Mouse (Mus musculus): ENCODE results near the gene Olfr1030. TPM values are rescaled to one million over a fixed set of nuclear protein-coding genes. Genes with fewer than 3 reads are reported as not detected.

Olfr1030 gene
- not detected for polyA plus RNA-seq (2014; fragmentation: Illumina TruSeq; extraction: RNeasy Lipid Tissue Mini Kit (QIAGEN cat#74804); ENCODE audit: low read depth, low replicate concordance)

GRCm38 (mm10) chr2:85978976-85979375, at the start of gene Olfr1030:
TSS of gene Olfr1030 (plus strand) at chr2:85979276.

GRCm38 (mm10) chr2:85950137-85950536, 28.9 kb upstream of the Olfr1030 start, which contains the start of gene Olfr1028:
TSS of gene Olfr1028 (plus strand) at chr2:85950437.

DNA sequence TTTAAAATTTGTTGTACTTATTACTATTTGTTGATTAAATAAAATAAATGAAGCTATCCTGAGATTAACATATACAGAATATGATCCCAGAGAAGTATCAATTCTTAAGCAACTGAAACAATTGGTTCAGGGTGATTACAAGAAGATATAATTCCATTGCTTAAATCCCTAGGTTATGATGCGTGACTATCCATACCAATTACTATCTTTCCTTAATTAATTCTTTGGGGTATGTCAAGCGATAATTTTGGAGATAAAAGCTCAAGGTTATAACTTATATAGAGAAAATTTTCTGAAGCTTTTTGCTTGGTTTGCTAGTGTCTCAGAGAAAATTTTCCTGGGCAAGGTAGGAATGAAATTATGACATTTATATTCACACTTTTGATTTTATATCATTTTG, 5.5 kb upstream of the Olfr1030 start, which contains the start of gene Olfr1029:
TSS of gene Olfr1029 (plus strand) at position 301 of the 400 bp plus-strand sequence.

GRCm38 (mm10) chr2:85990004-85990403, 10.9 kb downstream of the Olfr1030 start, which contains the start of gene Olfr1031:
TSS of gene Olfr1031 (plus strand) at chr2:85990304.

GRCm38 (mm10) chr2:86005240-86005639, 26.2 kb downstream of the Olfr1030 start, which contains the start of gene Olfr1032:
TSS of gene Olfr1032 (plus strand) at chr2:86005540.

GRCm38 (mm10) chr2:86020406-86020805, 41.3 kb downstream of the Olfr1030 start, which contains the start of gene Olfr1033:
TSS of gene Olfr1033 (plus strand) at chr2:86020633.

Other genes starting within 250 kb of the Olfr1030 start
- gene Olfr1012, start 216.5 kb upstream of the Olfr1030 start, polyA plus RNA-seq (2014; fragmentation: Illumina TruSeq; extraction: RNeasy Lipid Tissue Mini Kit (QIAGEN cat#74804); ENCODE audit: low read depth, low replicate concordance), result not detected
- 0.47 TPM for gene Olfr1013, start 212.2 kb upstream of the Olfr1030 start, polyA plus RNA-seq (2014; fragmentation: Illumina TruSeq; extraction: RNeasy Lipid Tissue Mini Kit (QIAGEN cat#74804); ENCODE audit: low read depth, low replicate concordance)
- not detected for gene Olfr1014, start 206.6 kb upstream of the Olfr1030 start, polyA plus RNA-seq (2014; fragmentation: Illumina TruSeq; extraction: RNeasy Lipid Tissue Mini Kit (QIAGEN cat#74804); ENCODE audit: low read depth, low replicate concordance)
- not detected for gene Olfr1015, start 197.3 kb upstream of the Olfr1030 start, polyA plus RNA-seq (2014; fragmentation: Illumina TruSeq; extraction: RNeasy Lipid Tissue Mini Kit (QIAGEN cat#74804); ENCODE audit: low read depth, low replicate concordance)
- gene Olfr1016, start 176.7 kb upstream of the Olfr1030 start, polyA plus RNA-seq (2014; fragmentation: Illumina TruSeq; extraction: RNeasy Lipid Tissue Mini Kit (QIAGEN cat#74804); ENCODE audit: low read depth, low replicate concordance), result not detected
- gene Olfr1018, start 160.8 kb upstream of the Olfr1030 start, polyA plus RNA-seq (2014; fragmentation: Illumina TruSeq; extraction: RNeasy Lipid Tissue Mini Kit (QIAGEN cat#74804); ENCODE audit: low read depth, low replicate concordance), result not detected
- gene Olfr1019, start 133.8 kb upstream of the Olfr1030 start, polyA plus RNA-seq (2014; fragmentation: Illumina TruSeq; extraction: RNeasy Lipid Tissue Mini Kit (QIAGEN cat#74804); ENCODE audit: low read depth, low replicate concordance), result not detected
- gene Olfr1020, start 132.2 kb upstream of the Olfr1030 start, polyA plus RNA-seq (2014; fragmentation: Illumina TruSeq; extraction: RNeasy Lipid Tissue Mini Kit (QIAGEN cat#74804); ENCODE audit: low read depth, low replicate concordance), result not detected
- gene Olfr1022, start 110.7 kb upstream of the Olfr1030 start, polyA plus RNA-seq (2014; fragmentation: Illumina TruSeq; extraction: RNeasy Lipid Tissue Mini Kit (QIAGEN cat#74804); ENCODE audit: low read depth, low replicate concordance), result not detected
- not detected for gene Olfr1023, start 93.6 kb upstream of the Olfr1030 start, polyA plus RNA-seq (2014; fragmentation: Illumina TruSeq; extraction: RNeasy Lipid Tissue Mini Kit (QIAGEN cat#74804); ENCODE audit: low read depth, low replicate concordance)
- not detected for gene Olfr1024, start 74.2 kb upstream of the Olfr1030 start, polyA plus RNA-seq (2014; fragmentation: Illumina TruSeq; extraction: RNeasy Lipid Tissue Mini Kit (QIAGEN cat#74804); ENCODE audit: low read depth, low replicate concordance)
- gene Olfr1025-ps1, start 64.1 kb upstream of the Olfr1030 start, polyA plus RNA-seq (2014; fragmentation: Illumina TruSeq; extraction: RNeasy Lipid Tissue Mini Kit (QIAGEN cat#74804); ENCODE audit: low read depth, low replicate concordance), result not detected
- gene Olfr1026, start 57.7 kb upstream of the Olfr1030 start, polyA plus RNA-seq (2014; fragmentation: Illumina TruSeq; extraction: RNeasy Lipid Tissue Mini Kit (QIAGEN cat#74804); ENCODE audit: low read depth, low replicate concordance), result not detected
- gene Olfr1028, start 28.8 kb upstream of the Olfr1030 start, polyA plus RNA-seq (2014; fragmentation: Illumina TruSeq; extraction: RNeasy Lipid Tissue Mini Kit (QIAGEN cat#74804); ENCODE audit: low read depth, low replicate concordance), result not detected
- gene Olfr1029, start 5.4 kb upstream of the Olfr1030 start, polyA plus RNA-seq (2014; fragmentation: Illumina TruSeq; extraction: RNeasy Lipid Tissue Mini Kit (QIAGEN cat#74804); ENCODE audit: low read depth, low replicate concordance), result 0.17 TPM
- not detected for gene Olfr1031, start 11.0 kb downstream of the Olfr1030 start, polyA plus RNA-seq (2014; fragmentation: Illumina TruSeq; extraction: RNeasy Lipid Tissue Mini Kit (QIAGEN cat#74804); ENCODE audit: low read depth, low replicate concordance)
- not detected for gene Olfr1032, start 26.3 kb downstream of the Olfr1030 start, polyA plus RNA-seq (2014; fragmentation: Illumina TruSeq; extraction: RNeasy Lipid Tissue Mini Kit (QIAGEN cat#74804); ENCODE audit: low read depth, low replicate concordance)
- gene Olfr1033, start 41.4 kb downstream of the Olfr1030 start, polyA plus RNA-seq (2014; fragmentation: Illumina TruSeq; extraction: RNeasy Lipid Tissue Mini Kit (QIAGEN cat#74804); ENCODE audit: low read depth, low replicate concordance), result 12.2 TPM
- 2.3 TPM for gene Olfr1034, start 66.6 kb downstream of the Olfr1030 start, polyA plus RNA-seq (2014; fragmentation: Illumina TruSeq; extraction: RNeasy Lipid Tissue Mini Kit (QIAGEN cat#74804); ENCODE audit: low read depth, low replicate concordance)
- gene Olfr1036, start 94.7 kb downstream of the Olfr1030 start, polyA plus RNA-seq (2014; fragmentation: Illumina TruSeq; extraction: RNeasy Lipid Tissue Mini Kit (QIAGEN cat#74804); ENCODE audit: low read depth, low replicate concordance), result not detected
- not detected for gene Olfr1037, start 108.1 kb downstream of the Olfr1030 start, polyA plus RNA-seq (2014; fragmentation: Illumina TruSeq; extraction: RNeasy Lipid Tissue Mini Kit (QIAGEN cat#74804); ENCODE audit: low read depth, low replicate concordance)
- not detected for gene Olfr1039, start 156.7 kb downstream of the Olfr1030 start, polyA plus RNA-seq (2014; fragmentation: Illumina TruSeq; extraction: RNeasy Lipid Tissue Mini Kit (QIAGEN cat#74804); ENCODE audit: low read depth, low replicate concordance)
- not detected for gene Olfr1040, start 167.5 kb downstream of the Olfr1030 start, polyA plus RNA-seq (2014; fragmentation: Illumina TruSeq; extraction: RNeasy Lipid Tissue Mini Kit (QIAGEN cat#74804); ENCODE audit: low read depth, low replicate concordance)
- not detected for gene Olfr1042, start 182.6 kb downstream of the Olfr1030 start, polyA plus RNA-seq (2014; fragmentation: Illumina TruSeq; extraction: RNeasy Lipid Tissue Mini Kit (QIAGEN cat#74804); ENCODE audit: low read depth, low replicate concordance)
- gene Olfr1043, start 188.2 kb downstream of the Olfr1030 start, polyA plus RNA-seq (2014; fragmentation: Illumina TruSeq; extraction: RNeasy Lipid Tissue Mini Kit (QIAGEN cat#74804); ENCODE audit: low read depth, low replicate concordance), result not detected
- not detected for gene Olfr1044, start 198.5 kb downstream of the Olfr1030 start, polyA plus RNA-seq (2014; fragmentation: Illumina TruSeq; extraction: RNeasy Lipid Tissue Mini Kit (QIAGEN cat#74804); ENCODE audit: low read depth, low replicate concordance)
- gene Olfr52, start 206.4 kb downstream of the Olfr1030 start, polyA plus RNA-seq (2014; fragmentation: Illumina TruSeq; extraction: RNeasy Lipid Tissue Mini Kit (QIAGEN cat#74804); ENCODE audit: low read depth, low replicate concordance), result not detected
- gene Olfr1045, start 223.7 kb downstream of the Olfr1030 start, polyA plus RNA-seq (2014; fragmentation: Illumina TruSeq; extraction: RNeasy Lipid Tissue Mini Kit (QIAGEN cat#74804); ENCODE audit: low read depth, low replicate concordance), result not detected
- not detected for gene Olfr1046, start 240.0 kb downstream of the Olfr1030 start, polyA plus RNA-seq (2014; fragmentation: Illumina TruSeq; extraction: RNeasy Lipid Tissue Mini Kit (QIAGEN cat#74804); ENCODE audit: low read depth, low replicate concordance)

Measured in adrenal gland, adult 10 weeks (tissue).